Mouse (Mus musculus) retina, postnatal 1 day (tissue): ENCODE measurements around the gene Esf1.
A peak's percentile ranks its signal among the peaks of the same experiment; 100 is the strongest.
"Not testable (repeated sequence)": the region's sequence is repeated elsewhere in the genome, so short reads cannot be mapped to it uniquely, and the experiment has no call there.

ENCODE experiments used
- DNase-seq: peaks from one replicate; pipeline ENCODE4 v3.0.0-alpha.2; 2012

Gene Esf1

GRCm38 (mm10) chr2:140170127-140170802 lies at the start of gene Esf1, which contains the start of gene Ndufaf5:
Gene Esf1 (minus strand): TSS chr2:140170564.
Gene Ndufaf5 (plus strand): TSS chr2:140170649.
- DNase-seq, result peak; percentile 99

GRCm38 (mm10) chr2:140215965-140216364 lies 45.6 kb upstream of the Esf1 start:
- DNase-seq, result no peak

- no peak for DNase-seq
These were observed 45.1 kb upstream of the Esf1 start for GRCm38 (mm10) chr2:140215415-140215814.

GRCm38 (mm10) chr2:140214519-140215027 lies 44.2 kb upstream of the Esf1 start:
- no peak for DNase-seq

GRCm38 (mm10) chr2:140203756-140204155 lies 33.4 kb upstream of the Esf1 start:
- DNase-seq, result no peak

GRCm38 (mm10) chr2:140202573-140202972 lies 32.2 kb upstream of the Esf1 start:
- peak; percentile 46 for DNase-seq

- DNase-seq, result no peak
These were observed 30.3 kb upstream of the Esf1 start for GRCm38 (mm10) chr2:140200713-140201112.

GRCm38 (mm10) chr2:140185685-140186210 lies 15.4 kb upstream of the Esf1 start:
- DNase-seq, result not testable (repeated sequence)

GRCm38 (mm10) chr2:140170803-140171553 lies 614 bp upstream of the Esf1 start:
- DNase-seq, result no peak

- no peak for DNase-seq
These were observed 1.3 kb downstream of the Esf1 start for GRCm38 (mm10) chr2:140169057-140169456.

GRCm38 (mm10) chr2:140163351-140163854 lies 7.0 kb downstream of the Esf1 start:
- no peak for DNase-seq

GRCm38 (mm10) chr2:140159186-140159730 lies 11.1 kb downstream of the Esf1 start:
- DNase-seq, result peak; percentile 47

- not testable (repeated sequence) for DNase-seq
These were observed 18.6 kb downstream of the Esf1 start, which contains the start of gene Gm17374 for GRCm38 (mm10) chr2:140151743-140152142. Gene Gm17374 (plus strand): TSS chr2:140152043.

- no peak for DNase-seq
These were observed 44.8 kb downstream of the Esf1 start for GRCm38 (mm10) chr2:140125516-140125915.

GRCm38 (mm10) chr2:140113851-140114250 lies 56.5 kb downstream of the Esf1 start:
- DNase-seq, result no peak

GRCm38 (mm10) chr2:140108945-140109344 lies 61.4 kb downstream of the Esf1 start:
- no peak for DNase-seq

GRCm38 (mm10) chr2:140107641-140108040 lies 62.7 kb downstream of the Esf1 start:
- no peak for DNase-seq

- DNase-seq, result no peak
These were observed 65.4 kb downstream of the Esf1 start for GRCm38 (mm10) chr2:140104951-140105350.

GRCm38 (mm10) chr2:140100551-140101474 lies 69.6 kb downstream of the Esf1 start:
- DNase-seq, result no peak

GRCm38 (mm10) chr2:140099971-140100370 lies 70.4 kb downstream of the Esf1 start:
- DNase-seq, result no peak

- no peak for DNase-seq
These were observed 73.2 kb downstream of the Esf1 start for GRCm38 (mm10) chr2:140097131-140097591.

- DNase-seq, result no peak
These were observed 74.3 kb downstream of the Esf1 start for GRCm38 (mm10) chr2:140096034-140096433.
